Mouse (Mus musculus): ENCODE measurements at regions not wholly inside any gene's neighbourhood (a gene's known extent, or its start where the extent isn't known, plus 50 kb on each side); places are given as distances from the start of the nearest gene placed in this dataset.
A peak's percentile ranks its signal among the peaks of the same experiment; 100 is the strongest.

- H3K9me3 ChIP-seq (replicated peaks): no peaks in the 10 kb centered on the region
- DNase-seq (ENCODE audit: low spot score): peak; percentile 71
- no peaks in the 10 kb centered on the region for H3K36me3 ChIP-seq (replicated peaks)
- ATAC-seq (ENCODE audit: extremely low read depth, insufficient number of reproducible peaks, low FRiP score, poor library complexity, severe bottlenecking): peak; percentile 89
- H3K27me3 ChIP-seq (ENCODE audit: insufficient read depth, low read length): no peaks in the 10 kb centered on the region
- no peak for TF ChIP-seq POLR2AphosphoS5 (IDR thresholded peaks at IDR 0.05; ENCODE audit: insufficient replicate concordance, low read depth, low read length)
- peak; percentile 66 for TF ChIP-seq TAL1 (conservative IDR thresholded peaks at IDR 0.05; ENCODE audit: low read depth, low read length)
- TF ChIP-seq GATA1 (IDR thresholded peaks at IDR 0.05; ENCODE audit: borderline replicate concordance, low read length): no peak
- peaks cover 63% of the 10 kb centered on the region for H3K4me1 ChIP-seq (ENCODE audit: insufficient read depth, low read depth, low read length)
- peak overlapping the region; percentile 59; the same call in 1 of the 2 replicates for H3K4me3 ChIP-seq (ENCODE audit: low read depth, low read length)
These were observed 74.1 kb downstream of the Ets2 start for GRCm38 (mm10) chr16:95776010-95776409.

GRCm38 (mm10) chr16:95775361-95775760 is 73.5 kb downstream of the Ets2 start:
- peak; percentile 31 for ATAC-seq (ENCODE audit: extremely low read depth, insufficient number of reproducible peaks, low FRiP score, poor library complexity, severe bottlenecking)
- Histone ChIP-seq H3K9me3 (replicated peaks) (no peaks in the 10 kb centered on the region), H3K4me1 (ENCODE audit: insufficient read depth, low read depth, low read length) (peaks cover 65% of the 10 kb centered on the region), H3K36me3 (replicated peaks) (no peaks in the 10 kb centered on the region), H3K27me3 (ENCODE audit: insufficient read depth, low read length) (no peaks in the 10 kb centered on the region), H3K4me3 (ENCODE audit: low read depth, low read length) (peak overlapping the region; percentile 59; the same call in 1 of the 2 replicates)
- DNase-seq (ENCODE audit: low spot score): peak; percentile 29
- TF ChIP-seq TAL1 (conservative IDR thresholded peaks at IDR 0.05; ENCODE audit: low read depth, low read length): no peak
- TF ChIP-seq GATA2 (IDR thresholded peaks at IDR 0.05; ENCODE audit: borderline replicate concordance, low read depth, low read length): no peak
- TF ChIP-seq POLR2AphosphoS5 (IDR thresholded peaks at IDR 0.05; ENCODE audit: insufficient replicate concordance, low read depth, low read length): no peak
- TF ChIP-seq CTCF (IDR thresholded peaks at IDR 0.05; ENCODE audit: low read depth, low read length): no peak
- no peak for TF ChIP-seq GATA1 (IDR thresholded peaks at IDR 0.05; ENCODE audit: borderline replicate concordance, low read length)

- H3K27me3 ChIP-seq (ENCODE audit: insufficient read depth, low read length): no peaks in the 10 kb centered on the region
- no peak overlapping the region for H3K4me3 ChIP-seq (ENCODE audit: low read depth, low read length)
- ATAC-seq (ENCODE audit: extremely low read depth, insufficient number of reproducible peaks, low FRiP score, poor library complexity, severe bottlenecking) (no peak), DNase-seq (ENCODE audit: low spot score) (no peak)
- H3K4me1 ChIP-seq (ENCODE audit: insufficient read depth, low read depth, low read length): peaks cover 84% of the 10 kb centered on the region
- H3K36me3 ChIP-seq (replicated peaks): no peaks in the 10 kb centered on the region
- TF ChIP-seq POLR2AphosphoS5 (IDR thresholded peaks at IDR 0.05; ENCODE audit: insufficient replicate concordance, low read depth, low read length) (no peak), CTCF (IDR thresholded peaks at IDR 0.05; ENCODE audit: low read depth, low read length) (no peak), TAL1 (conservative IDR thresholded peaks at IDR 0.05; ENCODE audit: low read depth, low read length) (no peak), GATA2 (IDR thresholded peaks at IDR 0.05; ENCODE audit: borderline replicate concordance, low read depth, low read length) (no peak), GATA1 (IDR thresholded peaks at IDR 0.05; ENCODE audit: borderline replicate concordance, low read length) (no peak)
- no peaks in the 10 kb centered on the region for H3K9me3 ChIP-seq (replicated peaks)
These were observed 71.3 kb downstream of the Ets2 start for GRCm38 (mm10) chr16:95773151-95773550.

Measured in G1E (cell line).